Mouse (Mus musculus): ENCODE results near the gene Astn2. TPM values are rescaled to one million over a fixed set of nuclear protein-coding genes. Genes with fewer than 3 reads are reported as not detected.

The Astn2 gene
- polyA plus RNA-seq, 1 experiment: not detected

GRCm38 (mm10) chr4:65819835-65820234, 584.6 kb downstream of the Astn2 start:
- no peaks in the 10 kb centered on the region for H3K79me2 ChIP-seq (ENCODE audit: control insufficient read depth, insufficient read depth)
- H3K36me3 ChIP-seq (ENCODE audit: control insufficient read depth, insufficient read depth): no peaks in the 10 kb centered on the region
- no peak overlapping the region for H3K4me3 ChIP-seq
- H3ac ChIP-seq (ENCODE audit: control insufficient read depth, insufficient read length): no peak overlapping the region
- TF ChIP-seq USF1 (IDR thresholded peaks at IDR 0.05; ENCODE audit: low read depth): no peak
- TF ChIP-seq MYOD1 (IDR thresholded peaks at IDR 0.05; ENCODE audit: control insufficient read depth in 1 of 3, insufficient read length in 2 of 3, low read depth in 2 of 3): no peak
- no peak for TF ChIP-seq TCF3 (IDR thresholded peaks at IDR 0.05; ENCODE audit: insufficient read length, low read depth)
- no peak for TF ChIP-seq POLR2AphosphoS2 (IDR thresholded peaks at IDR 0.05; ENCODE audit: insufficient read length, low read depth)
- TF ChIP-seq SRF (IDR thresholded peaks at IDR 0.05; ENCODE audit: control insufficient read depth, insufficient read length, low read depth): no peak
- TF ChIP-seq REST (IDR thresholded peaks at IDR 0.05; ENCODE audit: insufficient read depth, insufficient read length): no peak
- TF ChIP-seq MYOG (IDR thresholded peaks at IDR 0.05; ENCODE audit: control insufficient read depth in 1 of 3, insufficient read depth in 1 of 3, insufficient read length in 2 of 3, low read depth in 2 of 3): no peak
- no peak for TF ChIP-seq POLR2A (IDR thresholded peaks at IDR 0.05; ENCODE audit: insufficient read length, low read depth)
- TF ChIP-seq E2F4 (IDR thresholded peaks at IDR 0.05; ENCODE audit: insufficient read depth): no peak
- TF ChIP-seq TCF12 (IDR thresholded peaks at IDR 0.05; ENCODE audit: insufficient read depth, poor library complexity, severe bottlenecking): no peak
- TF ChIP-seq MAX (IDR thresholded peaks at IDR 0.05; ENCODE audit: low read depth): no peak
- no peak for TF ChIP-seq CEBPB (IDR thresholded peaks at IDR 0.05; ENCODE audit: insufficient read depth, poor library complexity, severe bottlenecking)
- H3K27me3 ChIP-seq (ENCODE audit: control insufficient read depth, insufficient read depth, insufficient read length): no peaks in the 10 kb centered on the region
- H3K4me2 ChIP-seq (ENCODE audit: low read depth): no peak overlapping the region

DNA sequence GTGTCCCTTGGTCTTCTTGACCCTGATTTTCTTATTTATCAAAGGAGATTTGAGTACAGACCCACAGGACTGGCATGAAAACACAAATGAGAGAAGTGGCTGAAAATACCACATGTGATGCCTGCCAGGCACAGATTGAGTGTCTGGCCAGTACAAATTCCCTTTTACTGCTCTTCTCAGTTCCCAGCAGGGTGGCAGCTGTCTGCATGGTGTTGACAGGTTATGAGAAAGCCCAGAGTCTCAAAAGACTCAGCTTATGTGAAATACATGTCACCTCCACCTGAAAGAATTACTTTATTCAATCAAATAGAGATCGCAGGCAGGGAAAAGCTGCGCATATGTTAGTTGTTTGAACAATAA, 590.3 kb downstream of the Astn2 start:
- Histone ChIP-seq H3K4me2 (ENCODE audit: low read depth) (no peak overlapping the region), H3K4me3 (no peak overlapping the region), H3ac (ENCODE audit: control insufficient read depth, insufficient read length) (no peak overlapping the region), H3K27me3 (ENCODE audit: control insufficient read depth, insufficient read depth, insufficient read length) (no peaks in the 10 kb centered on the region), H3K79me2 (ENCODE audit: control insufficient read depth, insufficient read depth) (no peaks in the 10 kb centered on the region), H3K36me3 (ENCODE audit: control insufficient read depth, insufficient read depth) (no peaks in the 10 kb centered on the region)
- TF ChIP-seq E2F4 (IDR thresholded peaks at IDR 0.05; ENCODE audit: insufficient read depth) (no peak), SRF (IDR thresholded peaks at IDR 0.05; ENCODE audit: control insufficient read depth, insufficient read length, low read depth) (no peak), TCF3 (IDR thresholded peaks at IDR 0.05; ENCODE audit: insufficient read length, low read depth) (no peak), POLR2AphosphoS2 (IDR thresholded peaks at IDR 0.05; ENCODE audit: insufficient read length, low read depth) (no peak), POLR2A (IDR thresholded peaks at IDR 0.05; ENCODE audit: insufficient read length, low read depth) (no peak), USF1 (IDR thresholded peaks at IDR 0.05; ENCODE audit: low read depth) (no peak), CEBPB (IDR thresholded peaks at IDR 0.05; ENCODE audit: insufficient read depth, poor library complexity, severe bottlenecking) (no peak), MYOG (IDR thresholded peaks at IDR 0.05; ENCODE audit: control insufficient read depth in 1 of 3, insufficient read depth in 1 of 3, insufficient read length in 2 of 3, low read depth in 2 of 3) (no peak), MYOD1 (IDR thresholded peaks at IDR 0.05; ENCODE audit: control insufficient read depth in 1 of 3, insufficient read length in 2 of 3, low read depth in 2 of 3) (no peak), TCF12 (IDR thresholded peaks at IDR 0.05; ENCODE audit: insufficient read depth, poor library complexity, severe bottlenecking) (no peak), MAX (IDR thresholded peaks at IDR 0.05; ENCODE audit: low read depth) (no peak), REST (IDR thresholded peaks at IDR 0.05; ENCODE audit: insufficient read depth, insufficient read length) (no peak)

- TF ChIP-seq REST (IDR thresholded peaks at IDR 0.05; ENCODE audit: insufficient read depth, insufficient read length): no peak
- no peak for TF ChIP-seq POLR2A (IDR thresholded peaks at IDR 0.05; ENCODE audit: insufficient read length, low read depth)
- TF ChIP-seq TCF12 (IDR thresholded peaks at IDR 0.05; ENCODE audit: insufficient read depth, poor library complexity, severe bottlenecking): no peak
- TF ChIP-seq USF1 (IDR thresholded peaks at IDR 0.05; ENCODE audit: low read depth): no peak
- TF ChIP-seq MYOG (IDR thresholded peaks at IDR 0.05; ENCODE audit: control insufficient read depth in 1 of 3, insufficient read depth in 1 of 3, insufficient read length in 2 of 3, low read depth in 2 of 3): no peak
- TF ChIP-seq MYOD1 (IDR thresholded peaks at IDR 0.05; ENCODE audit: control insufficient read depth in 1 of 3, insufficient read length in 2 of 3, low read depth in 2 of 3): no peak
- no peak for TF ChIP-seq CEBPB (IDR thresholded peaks at IDR 0.05; ENCODE audit: insufficient read depth, poor library complexity, severe bottlenecking)
- TF ChIP-seq E2F4 (IDR thresholded peaks at IDR 0.05; ENCODE audit: insufficient read depth): no peak
- no peak for TF ChIP-seq MAX (IDR thresholded peaks at IDR 0.05; ENCODE audit: low read depth)
- no peak for TF ChIP-seq SRF (IDR thresholded peaks at IDR 0.05; ENCODE audit: control insufficient read depth, insufficient read length, low read depth)
- TF ChIP-seq POLR2AphosphoS2 (IDR thresholded peaks at IDR 0.05; ENCODE audit: insufficient read length, low read depth): no peak
- no peak for TF ChIP-seq TCF3 (IDR thresholded peaks at IDR 0.05; ENCODE audit: insufficient read length, low read depth)
These were observed 590.8 kb downstream of the Astn2 start for GRCm38 (mm10) chr4:65813500-65814175.

GRCm38 (mm10) chr4:65807341-65807740, 597.1 kb downstream of the Astn2 start:
- TF ChIP-seq REST (IDR thresholded peaks at IDR 0.05; ENCODE audit: insufficient read depth, insufficient read length) (no peak), SRF (IDR thresholded peaks at IDR 0.05; ENCODE audit: control insufficient read depth, insufficient read length, low read depth) (no peak), MYOG (IDR thresholded peaks at IDR 0.05; ENCODE audit: control insufficient read depth in 1 of 3, insufficient read depth in 1 of 3, insufficient read length in 2 of 3, low read depth in 2 of 3) (no peak), USF1 (IDR thresholded peaks at IDR 0.05; ENCODE audit: low read depth) (no peak), MYOD1 (IDR thresholded peaks at IDR 0.05; ENCODE audit: control insufficient read depth in 1 of 3, insufficient read length in 2 of 3, low read depth in 2 of 3) (no peak), CEBPB (IDR thresholded peaks at IDR 0.05; ENCODE audit: insufficient read depth, poor library complexity, severe bottlenecking) (no peak), TCF12 (IDR thresholded peaks at IDR 0.05; ENCODE audit: insufficient read depth, poor library complexity, severe bottlenecking) (no peak), TCF3 (IDR thresholded peaks at IDR 0.05; ENCODE audit: insufficient read length, low read depth) (no peak), E2F4 (IDR thresholded peaks at IDR 0.05; ENCODE audit: insufficient read depth) (no peak), POLR2AphosphoS2 (IDR thresholded peaks at IDR 0.05; ENCODE audit: insufficient read length, low read depth) (no peak), MAX (IDR thresholded peaks at IDR 0.05; ENCODE audit: low read depth) (no peak), POLR2A (IDR thresholded peaks at IDR 0.05; ENCODE audit: insufficient read length, low read depth) (no peak)
- no peak overlapping the region for H3K4me3 ChIP-seq
- H3ac ChIP-seq (ENCODE audit: control insufficient read depth, insufficient read length): no peak overlapping the region

More at GRCm38 (mm10) chr4:65813500-65814175, 590.8 kb downstream of the Astn2 start:
- H3K79me2 ChIP-seq (ENCODE audit: control insufficient read depth, insufficient read depth): no peaks in the 10 kb centered on the region
- H3ac ChIP-seq (ENCODE audit: control insufficient read depth, insufficient read length): no peak overlapping the region
- no peak overlapping the region for H3K4me3 ChIP-seq
- H3K27me3 ChIP-seq (ENCODE audit: control insufficient read depth, insufficient read depth, insufficient read length): no peaks in the 10 kb centered on the region
- H3K36me3 ChIP-seq (ENCODE audit: control insufficient read depth, insufficient read depth): no peaks in the 10 kb centered on the region
- H3K4me2 ChIP-seq (ENCODE audit: low read depth): no peak overlapping the region

More at GRCm38 (mm10) chr4:65807341-65807740, 597.1 kb downstream of the Astn2 start:
- Histone ChIP-seq H3K36me3 (ENCODE audit: control insufficient read depth, insufficient read depth) (no peaks in the 10 kb centered on the region), H3K27me3 (ENCODE audit: control insufficient read depth, insufficient read depth, insufficient read length) (no peaks in the 10 kb centered on the region), H3K79me2 (ENCODE audit: control insufficient read depth, insufficient read depth) (no peaks in the 10 kb centered on the region), H3K4me2 (ENCODE audit: low read depth) (no peak overlapping the region)

Data from myocyte (in vitro differentiated cells).